15 mouse cellular contexts compared by ENCODE assay signal in the genomic region with DNA sequence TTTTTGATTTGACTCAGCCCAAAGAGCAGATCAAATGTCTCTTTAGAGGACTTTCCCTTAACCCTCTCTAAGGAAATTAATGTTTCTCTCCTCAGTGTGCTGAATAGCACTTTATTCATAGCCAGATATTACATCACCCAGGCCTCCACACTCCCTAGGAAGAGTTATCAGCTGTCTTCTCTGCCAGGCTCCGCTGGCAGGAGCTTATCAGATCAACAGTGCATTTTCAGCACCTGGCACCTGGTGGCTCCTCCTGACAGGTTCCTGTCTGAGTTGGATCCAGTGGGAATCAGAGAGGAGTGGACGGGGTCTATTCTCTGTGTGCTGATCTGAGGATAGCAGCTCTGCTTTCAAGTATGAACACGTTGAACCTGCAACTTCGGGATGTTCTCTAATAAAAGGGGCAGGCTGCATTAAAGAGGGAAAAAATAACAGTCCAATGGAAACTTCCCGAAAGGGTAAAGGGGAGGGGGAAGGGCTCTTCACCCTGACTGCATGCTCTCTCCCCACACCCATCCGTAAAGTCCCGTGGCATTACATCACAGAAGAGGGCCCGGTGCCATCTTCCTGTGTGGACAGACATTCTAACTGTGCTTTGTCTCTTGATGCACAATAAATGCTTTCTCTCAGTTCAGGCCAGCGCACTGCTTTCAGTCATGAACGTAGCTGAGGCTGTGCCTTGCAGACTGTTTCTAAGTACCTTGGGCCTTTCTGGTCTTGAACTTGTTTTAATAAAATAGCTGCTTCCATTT. TPM values are rescaled to one million over a fixed set of nuclear protein-coding genes. Genes with fewer than 3 reads are reported as not detected.
DNase-seq lines count a peak whose midpoint lies in the region; ATAC-seq lines count a peak whose summit lies in the region.
"Had no signal": no experiment of that assay in that cellular context is flagged by ENCODE, and none has a peak within 500 bp of the region (broad histone marks: within the 10 kb centered on the region; RNA-seq: fewer than 3 reads in every experiment).

No protein-coding gene starts in this region.

- WGBS in forebrain, embryonic 12.5 days = 87% methylated on average over 10 of the region's 10 CpGs

- H3K4me3 ChIP-seq in forebrain, embryonic 12.5 days (replicated peaks) = no peak overlapping the region
- H3K4me3 ChIP-seq: limb, embryonic 15.5 days; lung, embryonic 15.5 days; neural tube, embryonic 13.5 days had no signal

- H3K9me3 ChIP-seq in forebrain, embryonic 12.5 days = no peaks in the 10 kb centered on the region
- H3K9me3 ChIP-seq: limb, embryonic 15.5 days; lung, embryonic 15.5 days; neural tube, embryonic 13.5 days had no signal

- H3K27ac ChIP-seq in forebrain, embryonic 12.5 days = no peak overlapping the region
- H3K27ac ChIP-seq: limb, embryonic 15.5 days; lung, embryonic 15.5 days; neural tube, embryonic 13.5 days had no signal

- H3K9ac ChIP-seq in forebrain, embryonic 12.5 days = no peak overlapping the region
- H3K9ac ChIP-seq: limb, embryonic 15.5 days; lung, embryonic 15.5 days; neural tube, embryonic 13.5 days had no signal

- no peak overlapping the region for H3K4me2 ChIP-seq in forebrain, embryonic 12.5 days
- H3K4me2 ChIP-seq: limb, embryonic 15.5 days; lung, embryonic 15.5 days; neural tube, embryonic 13.5 days had no signal

- no peak for ATAC-seq in forebrain, embryonic 12.5 days (ENCODE audit: low FRiP score)
- ATAC-seq: midbrain, embryonic 16.5 days had no signal

- no peaks in the 10 kb centered on the region for H3K36me3 ChIP-seq in forebrain, embryonic 12.5 days (replicated peaks)
- H3K36me3 ChIP-seq: limb, embryonic 15.5 days; lung, embryonic 15.5 days; neural tube, embryonic 13.5 days had no signal

- DNase-seq in frontal cortex, adult 2 months (ENCODE audit: extremely low spot score in 1 of 2, low spot score in 1 of 2) = peak; percentile 36 to 51
- no peak for DNase-seq in frontal cortex, postnatal 10 days (ENCODE audit: low spot score in 2 of 2)
- peak; percentile 79 for DNase-seq in layer of hippocampus, adult 11-12 months (ENCODE audit: low spot score)
- no peak for DNase-seq in layer of hippocampus, postnatal 14 days (ENCODE audit: low spot score in 2 of 2)
- DNase-seq in urinary bladder, postnatal 14 days (ENCODE audit: low spot score) = peak; percentile 22
- no peak for DNase-seq in urinary bladder, postnatal 10 days (ENCODE audit: low spot score)
- no peak for DNase-seq in adrenal gland, postnatal 36 days
- DNase-seq: adrenal gland, adult 2 months; kidney, postnatal 10 days; spleen, adult 18-20 months had no signal

- no peaks in the 10 kb centered on the region for H3K27me3 ChIP-seq in forebrain, embryonic 12.5 days
- H3K27me3 ChIP-seq: limb, embryonic 15.5 days; lung, embryonic 15.5 days; neural tube, embryonic 13.5 days had no signal

- H3K4me1 ChIP-seq in forebrain, embryonic 12.5 days = peaks cover 10% of the 10 kb centered on the region; the same call in 1 of the 2 replicates

RNA-seq across cellular contexts. Expression of a gene that starts 8.7 kb away (rescaled TPM):
- 32.6 and 34.9 TPM in 2 replicates for polyA plus RNA-seq in frontal cortex, adult 2 months (2012; rRNA removed)
- total RNA-seq in layer of hippocampus, postnatal 14 days (2021) = 10 to 100 TPM; 20.5 to 21.9 TPM
- polyA plus RNA-seq in forebrain, embryonic 12.5 days (2016; fragmentation: Nextera tagmentation; extraction: Ambion mirVana) = 8.1 and 8.3 TPM in 2 replicates
- total RNA-seq in adrenal gland, postnatal 36 days (2021) = 10 to 100 TPM; 12.2 to 39.6 TPM

Comparison
In these comparisons a context has a peak if more than half of its experiments do, and no peak if none do; other contexts are left out.
1. DNase-seq: peak in frontal cortex, adult 2 months (2 of 2), layer of hippocampus, adult 11-12 months (single experiment) and urinary bladder, postnatal 14 days (single experiment); none in frontal cortex, postnatal 10 days (0 of 2), layer of hippocampus, postnatal 14 days (0 of 2), urinary bladder, postnatal 10 days (single experiment) and adrenal gland, postnatal 36 days (0 of 2).